Mouse (Mus musculus): ENCODE measurements around the gene Slc9b2.

Gene Slc9b2

DNA sequence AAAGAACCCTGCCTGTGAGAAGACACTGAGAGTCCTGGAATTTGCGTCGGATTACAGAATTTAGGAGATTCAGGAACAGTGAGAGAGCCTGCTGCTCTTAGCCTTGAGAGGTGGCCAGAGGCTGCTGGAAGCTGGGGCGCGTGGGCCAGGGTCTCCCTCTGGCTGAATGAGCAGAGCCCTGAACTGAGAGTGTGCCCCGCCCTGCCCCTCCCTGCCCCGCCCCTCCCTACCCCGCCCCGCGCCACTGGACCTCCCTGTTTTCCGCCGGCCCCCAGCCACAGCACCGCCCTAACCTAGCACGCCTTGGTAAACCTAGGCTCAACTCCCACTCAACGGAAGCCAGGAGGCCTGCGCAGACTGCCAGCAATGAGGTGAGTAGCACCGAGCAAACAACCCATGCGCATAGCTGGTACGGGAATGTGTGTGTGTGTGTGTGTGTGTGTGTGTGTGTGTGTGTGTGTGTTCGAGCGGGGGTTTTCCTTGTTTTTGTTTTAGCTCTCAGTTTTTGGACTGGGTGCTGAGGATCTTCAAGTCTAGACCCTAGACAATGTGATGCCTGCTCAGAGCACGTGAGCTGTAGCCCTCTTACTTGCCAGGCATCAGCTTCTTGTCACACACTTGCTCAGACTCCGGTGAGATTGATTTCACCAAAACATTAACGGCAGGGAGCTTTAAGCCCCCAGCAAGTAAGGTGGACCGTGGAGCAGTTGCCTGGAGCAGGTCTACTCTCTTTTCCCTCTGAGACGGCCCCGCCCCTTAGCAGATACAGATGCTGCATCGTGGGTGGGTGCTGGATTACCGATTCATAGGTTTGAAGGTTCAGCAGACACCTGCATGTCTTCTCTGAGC is at the start of gene Slc9b2:
Slc9b2 (plus strand) TSS at position 290 of the 849 bp plus-strand sequence.
- DNase-seq (ENCODE audit: low read depth in 1 of 2, low spot score in 2 of 2): no peak

DNA sequence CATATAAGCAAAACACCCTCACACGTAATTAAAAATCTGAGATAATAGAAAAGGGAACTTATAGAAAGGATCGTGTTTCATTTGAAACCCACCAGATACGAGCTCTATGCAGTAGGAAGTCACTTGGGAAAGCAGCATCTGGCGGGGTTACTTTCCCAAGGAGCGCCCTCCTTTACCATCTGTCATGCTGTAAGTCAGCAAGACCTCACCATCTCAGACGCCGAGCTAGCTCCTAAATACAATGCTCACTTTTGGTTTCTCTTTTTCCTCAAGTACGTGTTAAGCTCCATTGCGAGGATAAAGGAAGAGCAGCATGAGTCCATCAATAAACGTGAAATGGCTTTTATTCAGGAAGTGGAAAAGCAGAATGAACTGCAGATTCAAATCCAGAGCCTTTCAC is 48.6 kb upstream of the Slc9b2 start:
- DNase-seq (ENCODE audit: low read depth in 1 of 2, low spot score in 2 of 2): no peak

DNA sequence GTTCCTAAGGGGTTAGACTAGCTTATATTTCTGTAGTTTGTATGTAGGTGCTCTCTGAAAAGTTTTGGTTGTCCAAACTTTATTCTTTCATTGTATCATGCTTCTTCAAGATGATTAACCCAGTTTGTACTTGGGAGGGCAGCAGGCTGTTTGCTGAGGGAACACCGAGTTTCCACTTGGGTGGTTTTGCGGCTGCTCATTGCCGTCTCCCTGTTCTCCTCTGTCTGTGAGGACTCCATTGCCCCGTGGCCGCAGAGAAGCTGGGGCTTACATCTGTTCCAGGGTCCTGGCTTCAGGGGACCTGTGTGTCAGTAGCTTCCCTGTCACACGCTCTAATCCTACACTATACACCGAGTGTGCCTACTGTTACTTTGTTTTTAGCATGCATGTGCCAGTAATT is 47.3 kb upstream of the Slc9b2 start:
- DNase-seq (ENCODE audit: low read depth in 1 of 2, low spot score in 2 of 2): no peak

DNA sequence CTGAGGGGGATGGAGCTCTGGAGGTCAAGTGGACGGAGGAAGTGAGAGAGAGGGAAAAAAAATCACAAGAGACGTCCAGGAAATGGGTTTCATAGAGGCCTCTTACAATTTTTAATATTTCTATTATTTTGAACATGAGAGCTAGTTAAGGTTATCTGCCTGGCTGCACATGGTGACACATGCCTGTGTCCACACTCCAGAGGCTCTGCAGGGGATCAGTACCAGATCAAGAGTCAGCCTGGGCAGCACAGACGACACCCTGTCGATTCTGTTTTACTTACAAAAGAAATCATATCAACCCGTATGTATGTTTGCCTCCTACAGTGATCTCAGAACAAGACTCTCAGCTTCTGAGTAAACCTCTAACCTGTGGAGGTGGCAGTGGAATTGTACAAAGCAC is 38.9 kb upstream of the Slc9b2 start:
- no peak for DNase-seq (ENCODE audit: low read depth in 1 of 2, low spot score in 2 of 2)

DNA sequence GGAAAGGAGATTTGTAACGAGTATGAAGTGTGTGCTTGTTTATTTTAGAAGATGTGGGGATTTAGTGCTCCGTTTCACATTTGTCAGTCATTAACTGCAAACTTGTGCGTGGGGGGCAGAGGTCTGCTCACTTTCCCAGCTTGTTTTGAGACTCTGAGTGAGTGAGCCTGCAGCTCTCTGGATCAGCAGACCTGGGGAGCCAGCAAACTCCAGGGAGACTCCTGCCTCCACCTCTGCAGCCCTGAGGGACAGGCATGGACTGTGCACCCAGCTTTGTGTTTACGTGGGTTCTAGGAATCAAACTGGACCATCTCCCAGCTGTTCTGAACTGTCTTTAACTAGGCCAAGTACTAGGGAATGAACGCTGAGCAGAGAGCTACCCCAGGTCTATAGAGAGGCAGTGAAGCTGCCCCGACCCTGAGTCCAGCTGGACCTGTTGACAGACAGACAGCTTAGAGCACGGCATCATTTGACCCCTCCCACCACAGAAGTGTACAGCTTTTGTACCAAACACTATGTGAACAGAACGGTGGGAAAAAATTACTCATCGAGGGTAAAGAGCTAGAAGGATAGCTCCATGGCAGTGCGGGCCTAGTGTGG is 38.0 kb upstream of the Slc9b2 start:
- DNase-seq (ENCODE audit: low read depth in 1 of 2, low spot score in 2 of 2): no peak

DNA sequence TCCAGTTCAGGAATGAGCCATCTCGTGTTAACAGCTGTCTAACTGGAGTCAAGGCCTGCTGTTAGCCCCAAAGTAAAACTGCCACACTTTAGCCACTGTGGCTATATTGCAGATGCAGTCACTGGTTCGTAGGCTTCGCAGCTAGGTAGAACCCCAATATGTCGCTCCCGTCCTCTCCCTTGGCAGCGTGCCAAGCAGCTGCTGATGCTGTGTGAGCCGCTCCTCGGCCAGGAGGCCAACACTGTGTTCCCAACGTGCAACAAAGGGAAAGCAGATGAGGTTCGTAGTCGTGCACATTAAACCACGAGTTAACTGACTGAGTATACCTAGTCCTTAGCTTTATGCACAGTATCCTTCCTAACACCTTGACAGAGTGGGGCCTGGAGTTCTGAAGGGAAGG is 34.9 kb upstream of the Slc9b2 start:
- no peak for DNase-seq (ENCODE audit: low read depth in 1 of 2, low spot score in 2 of 2)

DNA sequence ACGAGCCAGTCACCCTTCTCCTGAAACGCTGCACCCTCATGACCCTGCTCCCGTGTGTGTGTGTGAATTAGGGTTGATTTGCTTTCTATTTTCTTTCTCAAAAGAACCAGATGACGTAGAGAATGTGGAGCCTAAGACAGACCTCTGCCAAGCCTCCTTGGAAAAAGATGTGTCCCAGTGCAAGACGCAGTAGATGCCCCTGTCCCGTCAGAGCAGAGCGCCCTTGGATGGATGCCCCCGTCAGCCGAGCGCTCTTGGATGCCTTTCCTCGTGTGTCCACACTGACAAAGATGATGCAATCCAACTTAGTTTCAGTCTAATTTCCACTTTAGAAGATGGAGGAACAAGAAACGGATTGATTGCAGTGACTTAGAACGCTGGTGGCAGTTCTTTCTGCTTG is 34.5 kb upstream of the Slc9b2 start:
- no peak for DNase-seq (ENCODE audit: low read depth in 1 of 2, low spot score in 2 of 2)

DNA sequence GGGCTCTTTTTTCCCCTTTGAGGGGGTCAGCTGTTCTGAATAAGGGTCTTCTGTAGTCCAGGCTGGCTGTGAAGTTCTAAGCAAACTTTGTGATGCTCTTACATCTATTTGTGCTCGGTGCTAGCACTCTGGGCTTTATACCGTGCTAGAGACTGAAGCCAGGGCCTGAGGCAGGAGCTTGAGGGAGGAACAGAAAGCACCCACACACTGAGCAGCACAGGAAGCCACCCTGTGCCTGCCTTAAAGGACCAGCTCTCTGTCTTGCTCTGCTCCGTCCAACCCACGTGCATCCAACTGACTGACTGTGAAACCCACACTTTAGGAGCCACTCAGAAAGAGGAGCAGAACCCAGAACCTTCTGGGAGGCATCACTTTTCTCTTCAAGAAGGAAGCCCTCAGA is 27.3 kb upstream of the Slc9b2 start:
- no peak for DNase-seq (ENCODE audit: low read depth in 1 of 2, low spot score in 2 of 2)

DNA sequence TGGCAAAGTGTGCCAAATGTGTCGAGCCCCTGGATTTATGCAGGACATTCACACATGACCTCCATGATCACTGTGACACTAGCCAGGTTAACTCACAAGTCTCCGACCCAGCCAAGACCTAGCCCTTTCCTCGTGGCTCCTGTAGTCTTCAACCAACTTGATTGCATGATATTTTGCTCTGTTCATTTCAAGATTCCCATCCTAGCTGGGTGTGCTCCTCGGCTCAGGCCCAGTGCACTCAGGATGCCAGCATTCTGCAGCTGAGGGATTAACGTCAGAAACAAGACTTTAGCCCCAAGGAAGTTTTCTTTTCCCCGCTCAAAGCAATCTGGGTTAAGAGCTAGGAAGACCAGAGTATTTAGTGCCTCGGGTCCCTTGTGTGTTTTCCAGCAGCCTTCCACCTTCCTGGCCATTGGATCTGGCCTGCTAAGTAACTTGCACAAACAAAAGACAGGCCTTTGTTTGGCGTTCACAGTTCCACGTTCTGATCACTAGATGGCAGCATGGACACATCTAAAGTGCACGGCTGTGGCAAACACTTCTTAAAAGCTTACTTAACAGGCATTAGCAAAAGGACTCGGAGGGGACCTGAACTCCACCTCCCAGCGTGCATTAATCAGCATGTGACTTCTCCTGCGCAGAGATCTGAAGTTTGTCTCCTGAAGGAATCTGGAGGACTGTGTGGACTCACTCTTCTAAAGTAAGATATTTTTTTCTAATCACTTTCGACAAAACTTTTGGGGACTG is 26.7 kb upstream of the Slc9b2 start, which contains the start of gene Bdh2:
Bdh2 (plus strand) TSS at position 553 of the 747 bp plus-strand sequence.
- DNase-seq (ENCODE audit: low read depth in 1 of 2, low spot score in 2 of 2): peak in 1 of 2 experiments; percentile 37

DNA sequence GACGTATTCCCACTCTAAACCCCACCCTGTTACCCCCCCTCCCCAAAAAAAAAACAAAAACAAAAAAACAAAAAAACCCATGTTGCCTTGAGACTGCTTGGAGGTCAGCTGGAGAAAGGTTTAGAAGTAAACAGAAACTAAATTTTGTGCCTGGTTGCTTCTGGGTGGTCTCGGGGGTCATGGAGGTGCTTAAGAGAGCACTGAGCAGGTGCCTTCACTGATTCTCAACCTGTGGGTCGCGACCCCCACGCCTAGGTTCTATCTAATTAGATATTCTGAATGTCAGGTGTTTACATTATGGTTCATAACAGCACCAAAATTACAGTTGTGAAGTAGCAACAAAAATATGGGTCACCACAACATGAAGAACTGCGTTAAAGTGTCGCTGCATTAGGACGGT is 25.8 kb upstream of the Slc9b2 start:
- DNase-seq (ENCODE audit: low read depth in 1 of 2, low spot score in 2 of 2): no peak

DNA sequence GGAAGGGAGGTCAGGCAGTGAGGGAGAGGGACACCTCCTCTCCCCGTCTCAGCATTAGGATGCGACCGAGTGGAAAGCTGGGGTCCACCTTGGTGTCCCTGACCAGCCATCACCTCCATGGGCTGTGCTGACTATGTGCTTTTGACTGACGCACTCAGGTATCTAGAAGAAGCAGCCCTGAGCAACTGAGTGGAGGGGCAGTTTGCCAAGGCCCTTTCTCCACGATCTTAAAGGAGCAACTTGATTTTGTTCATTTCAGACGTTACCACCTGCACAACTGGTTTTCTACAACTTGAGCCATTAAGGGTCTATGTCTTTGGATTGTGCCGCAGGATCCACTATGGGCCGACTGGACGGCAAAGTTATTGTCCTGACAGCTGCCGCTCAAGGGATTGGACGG is 22.2 kb upstream of the Slc9b2 start:
- no peak for DNase-seq (ENCODE audit: low read depth in 1 of 2, low spot score in 2 of 2)

DNA sequence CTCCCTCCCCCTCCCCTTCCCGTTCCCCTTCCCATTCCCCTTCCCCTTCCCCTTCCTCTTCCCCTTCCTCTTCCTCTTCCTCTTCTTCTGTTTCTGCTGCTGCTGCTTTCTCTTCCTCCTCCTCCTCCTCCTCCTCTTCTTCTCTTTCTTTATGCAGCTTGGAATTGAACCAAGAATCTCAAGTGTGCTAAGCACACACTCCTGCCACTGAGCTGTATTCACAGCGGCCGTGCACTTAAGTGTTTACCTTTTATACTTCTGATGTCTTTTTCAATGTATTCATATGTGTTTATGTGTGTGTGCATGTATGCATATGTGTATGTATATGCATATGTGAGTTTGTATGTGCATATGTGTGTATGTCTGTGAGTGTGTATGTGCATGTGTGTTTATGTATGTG is 21.7 kb upstream of the Slc9b2 start:
- no peak for DNase-seq (ENCODE audit: low read depth in 1 of 2, low spot score in 2 of 2)

DNA sequence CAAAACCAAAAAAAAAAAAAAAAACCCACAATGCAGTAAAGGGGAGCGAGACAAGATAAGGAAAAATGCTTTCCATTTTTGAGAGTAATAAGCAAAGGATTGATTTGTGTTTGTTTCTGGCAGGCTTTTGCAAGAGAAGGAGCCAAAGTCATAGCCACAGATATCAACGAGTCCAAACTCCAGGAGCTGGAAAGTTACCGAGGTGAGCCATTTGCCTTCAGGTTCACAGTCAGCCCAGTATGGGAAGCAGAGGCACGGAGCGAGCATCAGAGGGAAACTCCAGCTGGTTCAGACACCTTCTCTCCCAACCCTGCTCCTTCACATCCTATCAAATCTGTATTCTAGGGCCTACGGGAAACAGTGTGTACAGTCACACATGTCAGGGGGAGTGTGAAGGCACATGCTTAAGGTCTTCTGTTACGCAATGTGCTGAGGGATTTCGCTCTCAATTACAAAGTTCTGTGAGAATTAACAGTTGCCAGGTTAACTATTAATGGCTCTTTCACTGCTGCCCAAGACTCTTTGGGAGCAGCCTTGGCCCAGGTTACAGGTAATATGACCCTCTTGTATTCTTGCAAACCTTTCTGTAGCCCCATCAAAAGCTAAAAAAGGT is 19.3 kb upstream of the Slc9b2 start:
- DNase-seq (ENCODE audit: low read depth in 1 of 2, low spot score in 2 of 2): no peak

DNA sequence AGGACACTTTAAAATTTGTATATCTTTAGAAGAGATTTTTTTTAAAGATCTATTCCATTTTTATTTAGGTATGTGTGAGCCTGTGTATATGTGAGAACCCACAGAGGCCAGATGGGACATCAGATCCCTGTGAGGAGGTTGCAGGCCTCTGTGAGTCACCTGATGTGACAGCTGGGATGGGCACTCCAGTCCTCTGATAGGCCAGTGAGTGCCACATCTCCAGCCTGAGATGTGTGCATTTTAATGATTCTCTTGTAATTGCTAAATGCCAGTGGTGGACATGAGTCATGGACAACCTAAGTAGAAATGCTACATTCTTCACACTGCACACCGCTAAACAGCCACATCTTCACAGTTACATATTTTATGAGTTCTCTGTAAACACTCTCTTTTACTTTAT is 18.4 kb upstream of the Slc9b2 start:
- DNase-seq (ENCODE audit: low read depth in 1 of 2, low spot score in 2 of 2): no peak

DNA sequence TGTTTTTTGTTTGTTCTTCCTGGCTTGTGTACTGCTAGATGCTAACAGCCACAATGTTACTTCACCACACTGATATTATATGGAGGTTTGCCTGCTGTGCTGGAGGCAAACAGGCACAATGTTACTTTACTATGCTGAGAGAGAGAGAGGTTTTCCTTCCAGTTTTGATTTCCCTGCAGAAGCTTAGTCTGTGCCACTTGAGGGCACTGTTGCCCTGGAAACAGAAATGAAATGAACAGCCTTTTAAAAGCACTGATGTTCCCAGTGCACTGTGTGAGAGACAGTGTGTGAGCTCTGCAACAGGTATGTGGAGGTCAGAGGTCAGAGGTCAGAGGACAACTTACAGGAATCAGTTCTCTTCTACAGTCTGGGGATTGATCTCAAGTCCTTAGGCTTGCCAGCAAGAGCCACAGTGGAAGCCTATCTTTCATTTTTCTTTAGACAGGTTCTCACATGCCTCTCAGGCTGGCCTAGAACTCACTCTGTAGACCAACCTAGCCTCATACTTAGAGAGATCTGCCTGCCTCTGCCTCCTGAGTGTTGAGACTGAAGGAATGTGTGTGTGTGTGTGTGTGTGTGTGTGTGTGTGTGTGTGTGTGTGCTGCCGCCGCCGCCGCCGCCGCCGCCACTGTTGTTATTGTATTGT is 17.1 kb upstream of the Slc9b2 start:
- no peak for DNase-seq (ENCODE audit: low read depth in 1 of 2, low spot score in 2 of 2)

DNA sequence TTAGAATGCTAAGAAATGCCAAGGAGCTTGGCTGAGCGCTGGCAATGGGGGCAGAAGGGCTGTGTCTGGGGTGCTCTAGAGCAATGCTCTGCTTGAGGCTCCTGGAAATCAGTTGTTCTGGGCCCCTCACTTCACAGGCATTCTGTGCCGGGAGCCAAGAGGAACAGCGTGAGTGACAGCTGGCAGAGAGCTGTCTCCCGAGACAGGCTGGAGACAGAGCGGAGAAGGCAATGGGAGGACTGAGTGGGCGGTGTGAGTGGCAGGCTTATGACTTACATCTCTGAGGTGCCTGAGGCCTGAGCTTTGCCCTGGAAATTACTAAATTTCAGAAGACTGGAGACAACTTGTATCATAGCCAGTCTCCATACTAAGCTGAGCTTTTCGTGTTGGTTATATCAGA is 13.8 kb upstream of the Slc9b2 start:
- DNase-seq (ENCODE audit: low read depth in 1 of 2, low spot score in 2 of 2): no peak

DNA sequence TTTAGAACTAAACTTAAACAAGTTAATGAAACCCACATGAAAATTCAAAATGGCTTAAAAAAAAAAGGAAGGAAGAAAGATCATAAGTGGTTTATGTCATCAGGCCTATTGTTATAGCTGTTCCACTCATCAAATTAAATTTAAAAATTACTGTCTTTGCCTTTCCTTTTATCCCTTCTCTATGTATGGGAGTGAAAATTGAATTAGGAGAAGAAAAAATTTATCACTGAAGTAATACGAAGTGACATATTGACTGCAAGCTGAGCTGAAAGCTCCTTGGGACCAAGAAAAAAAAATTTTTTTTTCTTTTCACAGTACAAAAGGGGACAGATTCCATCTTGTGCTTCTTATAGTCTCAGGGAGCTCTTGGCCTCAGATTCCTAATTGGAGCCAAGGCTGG is 11.9 kb upstream of the Slc9b2 start:
- DNase-seq (ENCODE audit: low read depth in 1 of 2, low spot score in 2 of 2): no peak

DNA sequence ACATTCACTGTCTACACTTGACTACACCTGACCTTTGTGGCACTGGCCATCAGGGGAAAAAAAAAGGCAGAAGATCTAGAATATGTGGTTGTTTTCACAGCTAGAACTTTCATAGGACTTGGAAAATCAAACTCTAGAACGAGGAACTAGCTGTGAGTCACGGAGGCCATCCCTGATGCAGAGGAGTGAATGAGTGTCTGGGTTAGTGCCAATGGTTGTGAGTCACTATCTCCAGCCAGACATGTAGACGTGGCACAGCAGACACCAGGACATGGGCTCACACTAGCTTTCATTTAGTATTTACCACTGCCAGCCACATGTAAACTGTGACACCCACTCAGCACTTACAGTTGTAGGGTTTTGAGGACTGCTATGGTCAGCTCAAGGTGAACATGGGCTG is 8.9 kb upstream of the Slc9b2 start:
- DNase-seq (ENCODE audit: low read depth in 1 of 2, low spot score in 2 of 2): no peak

DNA sequence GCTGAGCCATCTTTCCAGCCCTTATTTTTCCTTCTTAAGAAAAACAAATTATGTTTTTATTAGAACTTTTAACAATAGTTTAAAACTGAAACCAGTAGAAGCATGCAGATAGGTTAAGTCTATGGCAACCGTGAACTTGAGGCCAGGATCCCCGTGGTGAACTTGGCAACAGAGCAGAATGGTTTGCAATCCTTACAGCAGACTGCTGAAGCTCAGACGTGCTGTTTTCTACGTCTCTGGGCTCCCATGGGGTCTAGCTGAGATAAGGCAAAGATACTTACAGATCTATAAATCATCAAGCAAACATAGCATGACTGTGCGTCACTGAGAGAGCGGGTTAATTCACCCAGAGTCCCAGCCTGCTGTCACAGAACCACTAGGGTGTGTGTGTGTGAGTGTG is 7.4 kb upstream of the Slc9b2 start:
- no peak for DNase-seq (ENCODE audit: low read depth in 1 of 2, low spot score in 2 of 2)

DNA sequence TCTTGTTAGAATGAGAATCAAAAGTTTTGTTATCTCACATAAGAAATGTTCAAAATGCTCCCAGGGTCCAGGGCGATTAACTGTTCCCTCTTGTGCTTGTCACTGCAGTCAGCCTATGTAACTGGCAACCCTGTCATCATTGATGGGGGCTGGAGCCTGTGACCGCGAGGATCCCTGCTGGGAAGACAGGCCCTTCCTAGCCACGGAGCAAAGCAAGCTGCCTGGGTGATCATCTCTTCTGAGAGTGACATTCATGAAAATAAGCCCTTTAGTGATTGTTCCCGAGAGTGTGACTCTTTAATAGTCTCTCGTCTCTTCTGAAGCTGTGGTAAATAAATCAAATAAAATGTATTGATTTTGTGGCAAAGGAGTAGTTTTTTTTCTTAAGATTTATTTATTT is 3.4 kb upstream of the Slc9b2 start:
- DNase-seq (ENCODE audit: low read depth in 1 of 2, low spot score in 2 of 2): no peak

DNA sequence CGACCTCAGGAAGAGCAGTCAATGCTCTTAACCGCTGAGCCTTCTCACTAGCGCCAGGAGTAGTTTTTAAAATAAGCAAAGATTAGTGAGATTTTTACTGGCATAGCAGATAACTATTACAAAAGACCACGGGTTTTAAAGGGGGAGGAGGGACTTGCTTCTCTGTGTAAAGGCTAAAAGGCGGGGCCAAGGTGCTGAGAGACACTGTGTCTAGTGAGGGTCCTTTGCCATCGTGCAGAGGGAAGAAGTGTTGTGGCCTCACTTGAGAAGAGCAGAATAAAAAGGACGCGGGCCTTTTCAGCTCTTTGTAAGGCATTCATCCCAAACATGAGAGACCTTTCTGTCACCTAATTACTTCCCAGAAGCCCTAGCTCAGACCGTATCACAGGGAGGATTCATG is 2.9 kb upstream of the Slc9b2 start:
- DNase-seq (ENCODE audit: low read depth in 1 of 2, low spot score in 2 of 2): no peak

All from monocyte, adult 2 months (primary cell).